Mouse (Mus musculus) brown adipose tissue, adult 24 weeks (tissue): ENCODE results near the gene Zfp536. TPM values are rescaled to one million over a fixed set of nuclear protein-coding genes. Genes with fewer than 3 reads are reported as not detected.

Experiments used
- H3K27ac ChIP-seq: fragments of 200-500 bp; replicated peaks from 2 replicates; pipeline ENCODE4 v1.5.1; 2012; ENCODE audit warnings: low read depth, mild to moderate bottlenecking, low read length
- H3K4me1 ChIP-seq: fragments of 200-500 bp; 2 replicates; pipeline ENCODE4 v1.6.1; 2012; ENCODE audit warnings: low read length, mixed read lengths; ENCODE audit not compliant: control insufficient read depth, insufficient read depth, insufficient read length
- H3K4me3 ChIP-seq: fragments of 200-500 bp; 2 replicates; pipeline ENCODE4 v1.5.1; 2012; ENCODE audit warnings: low read depth, mild to moderate bottlenecking, low read length, moderate library complexity; ENCODE audit not compliant: insufficient read depth
- polyA plus RNA-seq: library from polyadenylated mRNA; stranded (reverse); fragments of >200 nt; gene quantifications from 2 replicates; pipeline ENCODE4 v1.2.4, GENCODE M21; 2012; ENCODE audit not compliant: missing spikeins, insufficient read depth, insufficient read length

Gene Zfp536
- polyA plus RNA-seq, 1 experiment: not detected

GRCm38 (mm10) chr7:37481165-37481564, 292.3 kb downstream of the Zfp536 start:
- Histone ChIP-seq H3K4me1 (no peaks in the 10 kb centered on the region), H3K4me3 (no peak overlapping the region), H3K27ac (no peak overlapping the region)

GRCm38 (mm10) chr7:37477309-37477708, 296.1 kb downstream of the Zfp536 start:
- H3K4me3 ChIP-seq: no peak overlapping the region
- no peaks in the 10 kb centered on the region for H3K4me1 ChIP-seq
- no peak overlapping the region for H3K27ac ChIP-seq

GRCm38 (mm10) chr7:37475485-37475884, 298.0 kb downstream of the Zfp536 start:
- Histone ChIP-seq H3K4me1 (no peaks in the 10 kb centered on the region), H3K4me3 (no peak overlapping the region)

GRCm38 (mm10) chr7:37474284-37474683, 299.2 kb downstream of the Zfp536 start:
- H3K4me1 ChIP-seq: no peaks in the 10 kb centered on the region
- H3K4me3 ChIP-seq: no peak overlapping the region
- no peak overlapping the region for H3K27ac ChIP-seq

More at GRCm38 (mm10) chr7:37475485-37475884, 298.0 kb downstream of the Zfp536 start:
- H3K27ac ChIP-seq: no peak overlapping the region

- Histone ChIP-seq H3K4me1 (no peaks in the 10 kb centered on the region), H3K27ac (no peak overlapping the region), H3K4me3 (no peak overlapping the region)
These were observed 299.9 kb downstream of the Zfp536 start for GRCm38 (mm10) chr7:37473311-37474084.

GRCm38 (mm10) chr7:37471726-37472125, 301.7 kb downstream of the Zfp536 start:
- H3K27ac ChIP-seq: no peak overlapping the region

GRCm38 (mm10) chr7:37466477-37467243, 306.8 kb downstream of the Zfp536 start:
- no peaks in the 10 kb centered on the region for H3K4me1 ChIP-seq
- no peak overlapping the region for H3K4me3 ChIP-seq
- no peak overlapping the region for H3K27ac ChIP-seq

More at GRCm38 (mm10) chr7:37471726-37472125, 301.7 kb downstream of the Zfp536 start:
- no peak overlapping the region for H3K4me3 ChIP-seq
- no peaks in the 10 kb centered on the region for H3K4me1 ChIP-seq

- Histone ChIP-seq H3K4me3 (no peak overlapping the region), H3K27ac (no peak overlapping the region), H3K4me1 (no peaks in the 10 kb centered on the region)
These were observed 309.2 kb downstream of the Zfp536 start for GRCm38 (mm10) chr7:37464186-37464721.

GRCm38 (mm10) chr7:37447523-37447922, 325.9 kb downstream of the Zfp536 start:
- Histone ChIP-seq H3K4me1 (no peaks in the 10 kb centered on the region), H3K4me3 (no peak overlapping the region), H3K27ac (no peak overlapping the region)

GRCm38 (mm10) chr7:37439912-37440311, 333.5 kb downstream of the Zfp536 start:
- Histone ChIP-seq H3K4me1 (no peaks in the 10 kb centered on the region), H3K4me3 (no peak overlapping the region), H3K27ac (no peak overlapping the region)

GRCm38 (mm10) chr7:37439117-37439844, 334.2 kb downstream of the Zfp536 start:
- no peak overlapping the region for H3K4me3 ChIP-seq
- H3K27ac ChIP-seq: no peak overlapping the region
- H3K4me1 ChIP-seq: no peaks in the 10 kb centered on the region

- H3K4me3 ChIP-seq: no peak overlapping the region
- no peaks in the 10 kb centered on the region for H3K4me1 ChIP-seq
These were observed 335.6 kb downstream of the Zfp536 start for GRCm38 (mm10) chr7:37437887-37438286.

GRCm38 (mm10) chr7:37433156-37433555, 340.3 kb downstream of the Zfp536 start:
- Histone ChIP-seq H3K4me3 (no peak overlapping the region), H3K4me1 (no peaks in the 10 kb centered on the region), H3K27ac (no peak overlapping the region)

More at GRCm38 (mm10) chr7:37437887-37438286, 335.6 kb downstream of the Zfp536 start:
- no peak overlapping the region for H3K27ac ChIP-seq

- Histone ChIP-seq H3K27ac (no peak overlapping the region), H3K4me3 (no peak overlapping the region), H3K4me1 (no peaks in the 10 kb centered on the region)
These were observed 342.0 kb downstream of the Zfp536 start for GRCm38 (mm10) chr7:37431471-37431870.

- no peaks in the 10 kb centered on the region for H3K4me1 ChIP-seq
- H3K27ac ChIP-seq: no peak overlapping the region
- no peak overlapping the region for H3K4me3 ChIP-seq
These were observed 347.4 kb downstream of the Zfp536 start for GRCm38 (mm10) chr7:37426061-37426460.
